Mouse (Mus musculus) lung, postnatal 0 days (tissue): ENCODE results near the gene Pklr.

Experiments
- CTCF ChIP-seq: IDR thresholded peaks from 2 replicates; pipeline ENCODE4 v1.5.1; 2016; ENCODE audit warnings: antibody characterized with exemption, mild to moderate bottlenecking
- EP300 ChIP-seq: IDR thresholded peaks from 2 replicates; pipeline ENCODE4 v1.6.1; 2016; ENCODE audit warnings: antibody characterized with exemption, mild to moderate bottlenecking, control low read depth

GRCm38 (mm10) chr3:89161786-89162185, 25.8 kb downstream of the Pklr start:
- no peak for TF ChIP-seq CTCF
- TF ChIP-seq EP300, result no peak
